Mouse (Mus musculus) lung, embryonic 14.5 days (tissue): Measurements from ENCODE around the gene Gdf9. TPM values are rescaled to one million over a fixed set of nuclear protein-coding genes. Genes with fewer than 3 reads are reported as not detected.

Source experiments
- ATAC-seq: fragments of 200-750 bp; cut with Nextera tagmentation; 2 replicates; pipeline ENCODE4 v1.8.0; 2017; ENCODE audit warnings: mild to moderate bottlenecking, moderate TSS enrichment, moderate library complexity; ENCODE audit not compliant: insufficient read depth
- DNase-seq: peaks from one replicate; pipeline ENCODE4 v3.0.0-alpha.2; 2015
- H3K27ac ChIP-seq: fragments of 300-500 bp; sonication (generic); 2 replicates; pipeline ENCODE4 v1.5.1; 2014; ENCODE audit warnings: low read depth, mild to moderate bottlenecking, moderate library complexity
- H3K27me3 ChIP-seq: fragments of 300-500 bp; sonication (generic); 2 replicates; pipeline ENCODE4 v1.6.1; 2014; ENCODE audit warnings: low read length, control low read depth; ENCODE audit not compliant: insufficient read depth
- H3K36me3 ChIP-seq: fragments of 300-500 bp; sonication (generic); 2 replicates; pipeline ENCODE4 v1.6.1; 2014; ENCODE audit warnings: control low read depth; ENCODE audit not compliant: insufficient read depth
- H3K4me1 ChIP-seq: fragments of 300-500 bp; sonication (generic); 2 replicates; pipeline ENCODE4 v1.6.1; 2014; ENCODE audit warnings: antibody characterized with exemption, control low read depth; ENCODE audit not compliant: insufficient read depth
- H3K4me2 ChIP-seq: fragments of 300-500 bp; sonication (generic); 2 replicates; pipeline ENCODE4 v1.6.1; 2014; ENCODE audit warnings: mild to moderate bottlenecking
- H3K4me3 ChIP-seq: fragments of 300-500 bp; sonication (generic); 2 replicates; pipeline ENCODE4 v1.5.1; 2014; ENCODE audit warnings: low read depth, low read length
- H3K9ac ChIP-seq: fragments of 300-500 bp; sonication (generic); 2 replicates; pipeline ENCODE4 v1.6.1; 2014
- H3K9me3 ChIP-seq: fragments of 300-500 bp; sonication (generic); 2 replicates; pipeline ENCODE4 v1.6.1; 2016; ENCODE audit warnings: low read depth, low read length, control low read depth
- CTCF ChIP-seq: IDR thresholded peaks from 2 replicates; pipeline ENCODE4 v1.5.1; 2016; ENCODE audit warnings: antibody characterized with exemption, low read depth
- WGBS: fragments of 180-500 bp; shearing (Covaris S2); extraction: QIAGEN DNeasy Blood & Tissue Kit; methylation state at CpG from one replicate; pipeline ENCODE4 v1.1.7; 2014; 5-methylcytosine and 5-hydroxymethylcytosine counted together
- polyA plus RNA-seq: library from polyadenylated mRNA; unstranded; fragments of >200 nt; fragmentation: Nextera tagmentation; extraction: Ambion mirVana; gene quantifications from 2 replicates; pipeline ENCODE4 v1.2.1, GENCODE M21; 2014

Gdf9 gene
- polyA plus RNA-seq, 1 experiment from 2014 or later, result 2.0 TPM

DNA sequence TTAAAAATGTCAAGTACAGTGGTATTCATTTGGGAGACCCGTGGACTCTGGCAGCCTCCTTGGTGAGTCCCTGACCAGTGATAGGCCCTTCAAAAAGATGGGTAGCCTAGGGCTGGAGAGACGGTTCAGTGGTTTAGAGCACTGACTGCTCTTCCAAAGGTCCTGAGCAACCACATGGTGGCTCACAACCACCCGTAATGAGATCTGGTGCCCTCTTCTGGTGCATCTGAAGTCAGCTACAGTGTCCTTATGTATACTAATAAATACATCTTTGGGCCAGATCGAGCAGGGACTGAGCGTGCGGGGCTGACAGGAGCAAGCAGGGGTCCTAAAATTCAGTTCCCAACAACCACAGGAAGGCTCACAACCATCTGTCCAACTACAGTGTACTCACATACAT, 13.0 kb downstream of the Gdf9 start:
- no peak overlapping the region for H3K27ac ChIP-seq
- WGBS, result 32% methylated on average over 6 of the region's 6 CpGs
- DNase-seq (no peak), ATAC-seq (no peak)
- no peak overlapping the region for H3K4me2 ChIP-seq
- H3K9me3 ChIP-seq, result no peaks in the 10 kb centered on the region
- H3K4me1 ChIP-seq, result no peaks in the 10 kb centered on the region
- TF ChIP-seq CTCF, result peak; percentile 66
- no peak overlapping the region for H3K4me3 ChIP-seq
- H3K36me3 ChIP-seq, result no peaks in the 10 kb centered on the region
- H3K27me3 ChIP-seq, result no peaks in the 10 kb centered on the region
- H3K9ac ChIP-seq, result no peak overlapping the region

DNA sequence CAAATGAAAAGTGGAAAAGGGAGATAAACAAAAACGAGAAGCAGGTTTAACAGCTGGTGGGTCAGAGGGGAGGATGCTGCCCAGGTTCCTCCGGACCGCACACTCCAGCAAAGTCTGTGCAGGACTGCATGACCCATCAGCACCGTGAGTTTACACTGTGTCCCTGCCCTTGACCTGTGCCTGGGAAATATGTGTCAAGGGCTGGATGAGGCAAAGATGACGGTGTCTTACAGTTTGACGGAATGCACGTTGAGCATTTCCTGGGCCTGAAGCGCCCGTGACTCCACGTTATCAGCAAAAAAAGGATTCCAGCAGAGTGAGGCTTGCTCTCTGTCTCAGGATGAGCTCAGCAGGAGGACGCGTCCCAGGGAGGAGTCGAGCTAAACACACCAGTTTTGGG, 14.7 kb downstream of the Gdf9 start:
- ATAC-seq (no peak), DNase-seq (no peak)
- Histone ChIP-seq H3K4me3 (no peak overlapping the region), H3K9me3 (no peaks in the 10 kb centered on the region), H3K4me1 (peaks cover 4% of the 10 kb centered on the region; the same call in 1 of the 2 replicates), H3K4me2 (no peak overlapping the region), H3K36me3 (no peaks in the 10 kb centered on the region), H3K27ac (no peak overlapping the region), H3K27me3 (no peaks in the 10 kb centered on the region), H3K9ac (no peak overlapping the region)
- 41% methylated on average over 13 of the region's 13 CpGs for WGBS
- TF ChIP-seq CTCF, result no peak

DNA sequence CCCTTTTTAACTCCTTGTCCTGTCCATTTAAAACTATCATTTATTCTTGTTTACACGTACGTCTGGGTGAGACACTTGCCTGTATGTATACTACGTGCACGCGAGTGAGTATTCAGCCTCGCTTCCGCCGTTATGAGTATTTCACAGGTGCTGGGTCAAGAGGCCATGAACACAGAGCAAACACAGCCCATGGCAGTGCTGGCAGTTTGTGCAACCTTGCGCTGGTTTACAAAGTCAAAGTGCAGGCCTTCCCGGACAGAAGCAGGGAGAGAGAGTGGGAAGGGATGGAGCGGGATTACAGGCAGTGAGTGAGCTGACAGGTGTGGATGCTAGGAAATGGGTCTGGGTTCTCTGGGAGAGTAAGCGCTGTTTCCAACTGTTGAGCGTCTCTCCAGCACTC, 15.4 kb downstream of the Gdf9 start:
- Histone ChIP-seq H3K4me3 (no peak overlapping the region), H3K9me3 (no peaks in the 10 kb centered on the region), H3K27ac (no peak overlapping the region), H3K36me3 (no peaks in the 10 kb centered on the region), H3K9ac (no peak overlapping the region), H3K4me1 (peaks cover 5% of the 10 kb centered on the region; the same call in 1 of the 2 replicates), H3K4me2 (no peak overlapping the region), H3K27me3 (no peaks in the 10 kb centered on the region)
- TF ChIP-seq CTCF, result no peak
- DNase-seq, result no peak
- WGBS, result 56% methylated on average over 13 of the region's 13 CpGs
- ATAC-seq, result no peak

DNA sequence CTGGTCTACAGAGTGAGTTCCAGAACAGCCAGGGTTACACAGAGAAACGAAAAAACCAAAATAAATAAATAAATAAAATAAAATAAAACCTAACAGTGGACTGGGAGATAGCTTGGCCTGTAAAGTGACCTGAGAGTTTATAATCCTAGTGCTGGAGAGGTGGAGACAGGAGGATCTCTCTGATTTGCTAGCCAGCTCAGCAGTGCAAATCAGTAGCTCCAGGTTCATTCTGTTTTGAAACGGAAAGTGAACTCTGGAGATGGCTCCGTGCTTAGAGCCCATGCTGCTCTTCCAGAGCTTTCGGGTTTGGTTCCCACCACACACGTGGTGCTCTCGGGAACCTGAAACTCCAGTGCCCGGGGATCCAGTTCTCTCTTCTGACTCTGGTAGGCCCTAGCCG, 17.2 kb downstream of the Gdf9 start:
- Histone ChIP-seq H3K9ac (no peak overlapping the region), H3K9me3 (no peaks in the 10 kb centered on the region), H3K36me3 (no peaks in the 10 kb centered on the region), H3K27ac (no peak overlapping the region), H3K4me1 (peaks cover 5% of the 10 kb centered on the region; the same call in 1 of the 2 replicates), H3K27me3 (no peaks in the 10 kb centered on the region), H3K4me3 (no peak overlapping the region), H3K4me2 (no peak overlapping the region)
- no peak for TF ChIP-seq CTCF
- ATAC-seq, result no peak
- DNase-seq, result no peak
- 85% methylated on average over 8 of the region's 8 CpGs for WGBS

DNA sequence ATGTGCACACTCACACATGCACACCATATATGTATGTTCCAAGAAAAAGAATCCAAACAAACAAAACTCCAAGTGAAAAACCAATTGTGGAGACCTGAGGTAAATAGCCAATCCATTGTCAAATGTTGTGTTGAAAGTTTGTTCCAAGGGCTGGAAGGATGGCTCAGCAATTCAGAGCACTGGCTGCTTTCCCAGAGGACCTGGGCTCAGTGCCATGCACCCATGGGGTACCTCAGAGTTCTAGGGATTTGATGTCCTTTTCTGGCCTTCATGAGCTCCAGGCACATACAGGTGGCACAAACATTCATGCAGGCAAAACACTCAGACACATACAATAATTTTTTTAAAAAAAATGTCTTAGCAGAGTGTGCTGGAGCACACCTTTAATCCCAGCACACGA, 17.7 kb downstream of the Gdf9 start:
- no peak for ATAC-seq
- H3K4me2 ChIP-seq, result no peak overlapping the region
- DNase-seq, result no peak
- peaks cover 5% of the 10 kb centered on the region; the same call in 1 of the 2 replicates for H3K4me1 ChIP-seq
- WGBS, result 88% methylated on average over 1 of the region's 1 CpGs
- TF ChIP-seq CTCF, result no peak
- H3K36me3 ChIP-seq, result no peaks in the 10 kb centered on the region
- H3K9me3 ChIP-seq, result no peaks in the 10 kb centered on the region
- H3K27ac ChIP-seq, result no peak overlapping the region
- H3K9ac ChIP-seq, result no peak overlapping the region
- H3K27me3 ChIP-seq, result no peaks in the 10 kb centered on the region
- H3K4me3 ChIP-seq, result no peak overlapping the region

DNA sequence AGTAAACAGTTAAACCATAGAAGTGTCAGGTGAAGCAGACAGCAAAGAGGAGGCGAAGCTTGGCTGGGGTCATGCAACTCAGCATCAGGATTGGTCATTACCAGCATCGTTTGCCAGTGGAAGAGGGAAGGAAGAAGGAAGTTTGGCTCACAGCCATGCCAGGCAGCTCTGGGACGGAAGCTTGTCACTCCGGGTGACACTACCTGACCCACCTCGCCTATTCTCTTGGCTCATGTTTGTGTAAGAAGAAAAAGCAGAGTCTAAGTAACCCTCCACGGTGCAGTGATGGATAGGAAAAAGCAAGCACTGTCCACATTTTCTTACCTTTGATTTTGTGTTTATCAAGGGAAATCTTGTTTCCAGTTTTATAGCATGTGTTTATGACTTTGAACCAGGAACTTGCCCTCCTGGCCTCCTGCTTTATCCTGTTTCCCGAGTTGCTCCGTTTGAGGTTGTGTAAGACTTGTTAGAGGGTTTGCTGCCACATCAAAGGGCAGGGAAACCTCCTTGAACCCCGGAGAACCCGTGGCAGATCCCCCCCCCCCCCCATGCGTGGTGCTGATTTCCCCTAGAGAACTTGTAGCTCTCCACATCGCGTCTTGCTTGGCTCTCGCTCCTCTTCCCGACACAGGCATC, 19.4 kb downstream of the Gdf9 start:
- Histone ChIP-seq H3K27me3 (no peaks in the 10 kb centered on the region), H3K9me3 (no peaks in the 10 kb centered on the region), H3K4me1 (peaks cover 5% of the 10 kb centered on the region; the same call in 1 of the 2 replicates), H3K36me3 (no peaks in the 10 kb centered on the region), H3K9ac (no peak overlapping the region), H3K27ac (no peak overlapping the region), H3K4me2 (no peak overlapping the region), H3K4me3 (no peak overlapping the region)
- ATAC-seq (no peak), DNase-seq (no peak)
- 28% methylated on average over 15 of the region's 15 CpGs for WGBS
- no peak for TF ChIP-seq CTCF

DNA sequence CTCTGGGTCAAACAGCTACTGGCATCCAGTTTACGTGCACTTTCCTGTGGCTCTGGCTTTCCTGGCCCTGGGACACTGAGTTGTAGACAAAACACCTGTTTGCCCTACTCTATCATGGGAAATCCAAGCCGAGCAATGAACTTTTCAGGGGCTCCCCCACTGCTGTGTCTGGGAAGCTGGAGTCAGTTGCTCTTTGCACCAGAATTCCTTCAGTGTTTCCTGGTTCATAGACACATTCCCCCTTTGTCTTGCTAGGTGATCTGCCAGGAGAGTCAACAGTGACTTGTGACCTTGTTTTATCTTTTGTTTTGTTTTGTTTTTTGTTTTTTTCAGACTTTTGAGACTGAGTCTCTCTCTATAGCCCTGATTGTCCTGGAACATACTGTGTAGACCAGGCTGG, 20.5 kb downstream of the Gdf9 start:
- Histone ChIP-seq H3K27me3 (no peaks in the 10 kb centered on the region), H3K9ac (no peak overlapping the region), H3K4me2 (no peak overlapping the region), H3K9me3 (no peaks in the 10 kb centered on the region), H3K4me3 (no peak overlapping the region), H3K27ac (no peak overlapping the region), H3K36me3 (no peaks in the 10 kb centered on the region), H3K4me1 (peaks cover 5% of the 10 kb centered on the region; the same call in 1 of the 2 replicates)
- ATAC-seq (no peak), DNase-seq (no peak)
- TF ChIP-seq CTCF, result no peak
- WGBS, result 34% methylated on average over 2 of the region's 2 CpGs

DNA sequence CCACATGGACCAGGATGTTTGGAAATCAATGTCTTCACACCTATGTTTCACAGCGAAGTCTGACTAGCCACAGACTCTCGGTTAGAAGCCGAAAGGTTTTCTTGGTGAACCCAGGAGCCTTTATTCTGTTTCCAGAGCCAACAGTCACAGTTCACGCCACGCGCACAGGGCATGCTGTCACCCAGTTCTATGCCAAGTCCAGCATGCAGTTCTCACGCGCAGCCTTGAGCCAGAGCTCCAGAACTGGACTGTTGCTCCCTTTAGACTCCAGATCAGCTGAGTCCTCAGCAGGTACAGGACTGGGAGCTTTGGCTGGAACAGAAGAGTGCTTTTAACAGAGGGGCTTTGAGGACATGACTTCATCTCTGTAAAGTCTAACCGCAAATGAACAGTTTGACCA, 21.6 kb downstream of the Gdf9 start:
- H3K4me2 ChIP-seq, result no peak overlapping the region
- TF ChIP-seq CTCF, result no peak
- no peak overlapping the region for H3K27ac ChIP-seq
- ATAC-seq (no peak), DNase-seq (no peak)
- H3K4me1 ChIP-seq, result peaks cover 5% of the 10 kb centered on the region; the same call in 1 of the 2 replicates
- no peaks in the 10 kb centered on the region for H3K27me3 ChIP-seq
- no peak overlapping the region for H3K9ac ChIP-seq
- no peaks in the 10 kb centered on the region for H3K9me3 ChIP-seq
- WGBS, result 93% methylated on average over 9 of the region's 9 CpGs
- no peaks in the 10 kb centered on the region for H3K36me3 ChIP-seq
- H3K4me3 ChIP-seq, result no peak overlapping the region
